Mouse (Mus musculus) kidney, adult 2 months (tissue): Measurements from ENCODE around the gene Tmem121.

ENCODE experiments used
- CTCF ChIP-seq: fragments of 200-500 bp; conservative IDR thresholded peaks from 2 replicates; pipeline ENCODE4 v1.5.1; 2011; ENCODE audit warnings: low read depth, mild to moderate bottlenecking, control low read depth, low read length, moderate library complexity, mixed read lengths; ENCODE audit not compliant: insufficient read depth, insufficient read length
- POLR2A ChIP-seq: fragments of 200-500 bp; IDR thresholded peaks from one replicate; pipeline ENCODE4 v1.6.1; 2011; ENCODE audit warnings: low read depth, low read length, control low read depth

- TF ChIP-seq CTCF (no peak), POLR2A (no peak)
These were observed 8.6 kb upstream of the Tmem121 start for GRCm38 (mm10) chr12:113176960-113177725.
